Mouse (Mus musculus): ENCODE results near the gene Eipr1. TPM values are rescaled to one million over a fixed set of nuclear protein-coding genes. Genes with fewer than 3 reads are reported as not detected.
"Not testable (repeated sequence)": the region's sequence is repeated elsewhere in the genome, so short reads cannot be mapped to it uniquely, and the experiment has no call there.

Eipr1 gene
- total and polyA plus RNA-seq, 3 experiments: 33.3 to 35.4 (median 34.4) TPM

- no peak overlapping the region for H3K4me3 ChIP-seq (replicated peaks in 1 of 3; ENCODE audit: low read depth in 2 of 3, low read length in 2 of 3, poor library complexity in 1 of 3)
- in situ Hi-C loops (cut with MboI; ENCODE audit: low pct_ligation_motif_present, low pct_unique_long_range_greater_than_20kb, low sequenced_read_pairs) (no loop called here), dilution Hi-C loops (cut with MboI; ENCODE audit: extremely low pct_ligation_motif_present, extremely low pct_unique_long_range_greater_than_20kb, low sequenced_read_pairs) (no loop called here)
- H3K4me2 ChIP-seq (ENCODE audit: insufficient read depth, low read depth, poor library complexity, severe bottlenecking): no peak overlapping the region
- no peaks in the 10 kb centered on the region for H3K79me2 ChIP-seq (replicated peaks; ENCODE audit: control insufficient read depth, extremely low read depth, insufficient read depth, poor library complexity, severe bottlenecking)
- H3K9ac ChIP-seq (ENCODE audit: insufficient read depth, low read depth): no peak overlapping the region
- no peak for DNase-seq (ENCODE audit: extremely low read depth)
- H3K27ac ChIP-seq (ENCODE audit: insufficient read depth, low read depth): no peak overlapping the region
- H3K36me3 ChIP-seq (replicated peaks in 1 of 2; ENCODE audit: control insufficient read depth in 1 of 2, insufficient read depth in 1 of 2, low read length in 1 of 2): no peaks in the 10 kb centered on the region
- H3K27me3 ChIP-seq (replicated peaks): no peaks in the 10 kb centered on the region
- TF ChIP-seq CHD1 (IDR thresholded peaks at IDR 0.05; ENCODE audit: low read depth, low read length): no peak
- no peak for TF ChIP-seq E2F4 (IDR thresholded peaks at IDR 0.05; ENCODE audit: insufficient replicate concordance, low read depth, low read length)
- no peaks in the 10 kb centered on the region for H3K9me3 ChIP-seq (replicated peaks; ENCODE audit: low read length)
- no peaks in the 10 kb centered on the region for H3K4me1 ChIP-seq (ENCODE audit: control insufficient read depth in 1 of 2, insufficient read depth in 2 of 2)
Measured at GRCm38 (mm10) chr12:28913099-28913498, 161.5 kb downstream of the Eipr1 start.

- H3K9me3 ChIP-seq (replicated peaks; ENCODE audit: low read length); H3K4me2 ChIP-seq (ENCODE audit: insufficient read depth, low read depth, poor library complexity, severe bottlenecking); H3K36me3 ChIP-seq (replicated peaks in 1 of 2; ENCODE audit: control insufficient read depth in 1 of 2, insufficient read depth in 1 of 2, low read length in 1 of 2); DNase-seq (ENCODE audit: extremely low read depth); in situ Hi-C loops (cut with MboI; ENCODE audit: low pct_ligation_motif_present, low pct_unique_long_range_greater_than_20kb, low sequenced_read_pairs); H3K27ac ChIP-seq (ENCODE audit: insufficient read depth, low read depth); H3K4me3 ChIP-seq (replicated peaks in 1 of 3; ENCODE audit: low read depth in 2 of 3, low read length in 2 of 3, poor library complexity in 1 of 3); H3K27me3 ChIP-seq (replicated peaks); H3K79me2 ChIP-seq (replicated peaks; ENCODE audit: control insufficient read depth, extremely low read depth, insufficient read depth, poor library complexity, severe bottlenecking); H3K9ac ChIP-seq (ENCODE audit: insufficient read depth, low read depth); H3K4me1 ChIP-seq (ENCODE audit: control insufficient read depth in 1 of 2, insufficient read depth in 2 of 2); dilution Hi-C loops (cut with MboI; ENCODE audit: extremely low pct_ligation_motif_present, extremely low pct_unique_long_range_greater_than_20kb, low sequenced_read_pairs): not testable (repeated sequence)
Measured at GRCm38 (mm10) chr12:28914056-28914455, 162.5 kb downstream of the Eipr1 start.

Other genes starting within 250 kb of the Eipr1 start
- gene Dcdc2c, start 199.4 kb upstream of the Eipr1 start, total RNA-seq (2012; rRNA removed): not detected in 2 replicates
- gene Dcdc2c, start 199.4 kb upstream of the Eipr1 start, total RNA-seq (2014; rRNA removed): not detected in 2 replicates
- not detected in 2 replicates for gene Dcdc2c, start 199.4 kb upstream of the Eipr1 start, polyA plus RNA-seq (2012; ENCODE audit: insufficient read length, low read depth)
- not detected in 2 replicates for gene Allc, start 169.3 kb upstream of the Eipr1 start, total RNA-seq (2012; rRNA removed)
- gene Allc, start 169.3 kb upstream of the Eipr1 start, total RNA-seq (2014; rRNA removed): not detected in 2 replicates
- gene Allc, start 169.3 kb upstream of the Eipr1 start, polyA plus RNA-seq (2012; ENCODE audit: insufficient read length, low read depth): not detected in 2 replicates
- gene Colec11, start 128.4 kb upstream of the Eipr1 start, total RNA-seq (2012; rRNA removed): not detected in 2 replicates
- not detected in 2 replicates for gene Colec11, start 128.4 kb upstream of the Eipr1 start, total RNA-seq (2014; rRNA removed)
- not detected in 2 replicates for gene Colec11, start 128.4 kb upstream of the Eipr1 start, polyA plus RNA-seq (2012; ENCODE audit: insufficient read length, low read depth)
- gene Rps7, start 115.8 kb upstream of the Eipr1 start, total RNA-seq (2012; rRNA removed): 2,570 and 2,803 TPM in 2 replicates
- gene Rps7, start 115.8 kb upstream of the Eipr1 start, total RNA-seq (2014; rRNA removed): 2,791 and 3,047 TPM in 2 replicates
- gene Rps7, start 115.8 kb upstream of the Eipr1 start, polyA plus RNA-seq (2012; ENCODE audit: insufficient read length, low read depth): 753 and 994 TPM in 2 replicates
- 31.1 and 31.6 TPM in 2 replicates for gene Rnaseh1, start 102.2 kb upstream of the Eipr1 start, total RNA-seq (2012; rRNA removed)
- gene Rnaseh1, start 102.2 kb upstream of the Eipr1 start, total RNA-seq (2014; rRNA removed): 33.8 and 34.9 TPM in 2 replicates
- 33.4 and 36.3 TPM in 2 replicates for gene Rnaseh1, start 102.2 kb upstream of the Eipr1 start, polyA plus RNA-seq (2012; ENCODE audit: insufficient read length, low read depth)
- gene Adi1, start 76.6 kb upstream of the Eipr1 start, total RNA-seq (2012; rRNA removed): 25.3 and 27.7 TPM in 2 replicates
- gene Adi1, start 76.6 kb upstream of the Eipr1 start, total RNA-seq (2014; rRNA removed): 32.3 and 37.5 TPM in 2 replicates
- 58.3 and 74.6 TPM in 2 replicates for gene Adi1, start 76.6 kb upstream of the Eipr1 start, polyA plus RNA-seq (2012; ENCODE audit: insufficient read length, low read depth)
- gene Trappc12, start 1.3 kb upstream of the Eipr1 start, total RNA-seq (2012; rRNA removed): 31.0 and 33.9 TPM in 2 replicates
- 28.7 and 28.9 TPM in 2 replicates for gene Trappc12, start 1.3 kb upstream of the Eipr1 start, total RNA-seq (2014; rRNA removed)
- gene Trappc12, start 1.3 kb upstream of the Eipr1 start, polyA plus RNA-seq (2012; ENCODE audit: insufficient read length, low read depth): 20.9 and 26.7 TPM in 2 replicates

Measured in CH12.LX (cell line).